Mouse (Mus musculus): ENCODE results near the gene Wdr46. TPM values are rescaled to one million over a fixed set of nuclear protein-coding genes. Genes with fewer than 3 reads are reported as not detected.
"Not testable (repeated sequence)": the region's sequence is repeated elsewhere in the genome, so short reads cannot be mapped to it uniquely, and the experiment has no call there.

Wdr46 gene
- total RNA-seq, 2 experiments from 2014 or later = 13.3 to 14.4 TPM

- peak; percentile 97 for DNase-seq
These were observed 10.8 kb upstream of the Wdr46 start, which contains the start of gene Rgl2 for GRCm38 (mm10) chr17:33929371-33930279. Rgl2 (plus strand) TSS chr17:33929543.

- DNase-seq = peak; percentile 51
These were observed 9.9 kb upstream of the Wdr46 start for GRCm38 (mm10) chr17:33930280-33931158.

- no peak for DNase-seq
These were observed 9.1 kb upstream of the Wdr46 start for GRCm38 (mm10) chr17:33931159-33931866.

- no peak for DNase-seq
These were observed 8.5 kb upstream of the Wdr46 start for GRCm38 (mm10) chr17:33931947-33932346.

GRCm38 (mm10) chr17:33932448-33932847 is 8.0 kb upstream of the Wdr46 start:
- no peak for DNase-seq

GRCm38 (mm10) chr17:33932970-33933369 is 7.5 kb upstream of the Wdr46 start:
- DNase-seq = no peak

GRCm38 (mm10) chr17:33935422-33936055 is 4.9 kb upstream of the Wdr46 start:
- no peak for DNase-seq

- DNase-seq = no peak
These were observed 3.5 kb upstream of the Wdr46 start for GRCm38 (mm10) chr17:33936993-33937392.

- no peak for DNase-seq
These were observed 1.7 kb upstream of the Wdr46 start for GRCm38 (mm10) chr17:33938783-33939182.

- no peak for DNase-seq
These were observed 521 bp downstream of the Wdr46 start for GRCm38 (mm10) chr17:33940981-33941380.

GRCm38 (mm10) chr17:33941381-33941780 is 921 bp downstream of the Wdr46 start:
- no peak for DNase-seq

GRCm38 (mm10) chr17:33943454-33943853 is 3.0 kb downstream of the Wdr46 start:
- DNase-seq = no peak

GRCm38 (mm10) chr17:33947430-33948089 is 7.1 kb downstream of the Wdr46 start:
- DNase-seq = no peak

- DNase-seq = no peak
These were observed 7.8 kb downstream of the Wdr46 start for GRCm38 (mm10) chr17:33948090-33948904.

GRCm38 (mm10) chr17:33948905-33949537 is 8.6 kb downstream of the Wdr46 start:
- DNase-seq = no peak

- DNase-seq = no peak
These were observed 9.7 kb downstream of the Wdr46 start for GRCm38 (mm10) chr17:33950131-33950625.

- DNase-seq = peak; percentile 78
These were observed 10.8 kb downstream of the Wdr46 start, which contains the start of gene B3galt4 for GRCm38 (mm10) chr17:33951021-33951946. B3galt4 (minus strand) TSS chr17:33951488.

GRCm38 (mm10) chr17:33952015-33952414 is 11.6 kb downstream of the Wdr46 start:
- DNase-seq = not testable (repeated sequence)
